Mouse (Mus musculus) heart, postnatal 0 days (tissue): ENCODE measurements around the gene Nfatc3.

ENCODE experiments used
- CTCF ChIP-seq: IDR thresholded peaks from 2 replicates; pipeline ENCODE4 v1.5.1; 2016; ENCODE audit warnings: antibody characterized with exemption, control low read depth, low read depth
- EP300 ChIP-seq: IDR thresholded peaks from 2 replicates; pipeline ENCODE4 v1.6.1; 2016; ENCODE audit warnings: antibody characterized with exemption, low read depth

GRCm38 (mm10) chr8:106165460-106165859, 106.8 kb downstream of the Nfatc3 start:
- TF ChIP-seq CTCF (peak; percentile 77), EP300 (no peak)
